Mouse (Mus musculus) heart, postnatal 10 days (tissue): Measurements from ENCODE around the gene Ssbp2. TPM values are rescaled to one million over a fixed set of nuclear protein-coding genes. Genes with fewer than 3 reads are reported as not detected.
A peak's percentile ranks its signal among the peaks of the same experiment; 100 is the strongest.

Source experiments
- DNase-seq, 2 experiments: peaks; one replicate each; pipeline ENCODE4 v3.0.0; 2021
- intact Hi-C: fragments of 180-260 bp; cut with DNase I; formaldehyde crosslinking; loops from one replicate; pipeline ENCODE4 v1.15.1; 2025
- total RNA-seq, 2 experiments: library from RNA; stranded (reverse); gene quantifications; 2 replicates each; pipeline ENCODE4 v1.2.3; 2021

The Ssbp2 gene
- total RNA-seq, 2 experiments from 2014 or later: 51.4 to 51.7 TPM

- intact Hi-C loops: no loop called here
- DNase-seq: no peak
Observed at GRCm38 (mm10) chr13:91612578-91612977, 152.5 kb downstream of the Ssbp2 start.

- no peak for DNase-seq
- intact Hi-C loops: no loop called here
Observed at GRCm38 (mm10) chr13:91616050-91616449, 156.0 kb downstream of the Ssbp2 start.

- no peak for DNase-seq
- intact Hi-C loops: no loop called here
Observed at GRCm38 (mm10) chr13:91616876-91617275, 156.8 kb downstream of the Ssbp2 start.

GRCm38 (mm10) chr13:91619431-91619830, 159.3 kb downstream of the Ssbp2 start:
- DNase-seq: no peak
- intact Hi-C loops: no loop called here

- intact Hi-C loops: no loop called here
- no peak for DNase-seq
Observed at GRCm38 (mm10) chr13:91620541-91620940, 160.5 kb downstream of the Ssbp2 start.

- DNase-seq: no peak
- intact Hi-C loops: loop anchor here (10.0 kb wide), 1 partner anchor 407 kb away; the partner anchor contains the start of gene Atg10
Observed at GRCm38 (mm10) chr13:91631291-91631799, 171.3 kb downstream of the Ssbp2 start.

GRCm38 (mm10) chr13:91634123-91634522, 174.0 kb downstream of the Ssbp2 start:
- intact Hi-C loops: loop anchor here (1.0 to 10.0 kb wide), 2 partner anchors 171 to 409 kb away; partner anchors contain the start of gene Atg10
- no peak for DNase-seq

GRCm38 (mm10) chr13:91635957-91636356, 175.9 kb downstream of the Ssbp2 start:
- intact Hi-C loops: loop anchor here (1.0 to 10.0 kb wide), 5 partner anchors 264 to 706 kb away; partner anchors contain the start of gene Atg10
- no peak for DNase-seq

GRCm38 (mm10) chr13:91636814-91637213, 176.7 kb downstream of the Ssbp2 start:
- DNase-seq: peak; percentile 86 to 89
- intact Hi-C loops: loop anchor here (1.0 to 10.0 kb wide), 5 partner anchors 265 to 707 kb away; partner anchors contain the start of gene Atg10

GRCm38 (mm10) chr13:91638836-91639235, 178.8 kb downstream of the Ssbp2 start:
- DNase-seq: no peak
- intact Hi-C loops: loop anchor here (5.0 to 10.0 kb wide), 2 partner anchors 267 to 414 kb away; partner anchors contain the start of gene Atg10

GRCm38 (mm10) chr13:91640219-91640618, 180.1 kb downstream of the Ssbp2 start:
- intact Hi-C loops: no loop called here
- DNase-seq: no peak

- intact Hi-C loops: no loop called here
- peak; percentile 41 to 51 for DNase-seq
Observed at GRCm38 (mm10) chr13:91648240-91648639, 188.2 kb downstream of the Ssbp2 start.

GRCm38 (mm10) chr13:91649926-91650325, 189.8 kb downstream of the Ssbp2 start:
- intact Hi-C loops: no loop called here
- no peak for DNase-seq

- intact Hi-C loops: no loop called here
- DNase-seq: no peak
Observed at GRCm38 (mm10) chr13:91661068-91661795, 201.1 kb downstream of the Ssbp2 start.

- intact Hi-C loops: no loop called here
- DNase-seq: peak in 1 of 2 experiments; percentile 8
Observed at GRCm38 (mm10) chr13:91662751-91663150, 202.7 kb downstream of the Ssbp2 start.

- intact Hi-C loops: no loop called here
- no peak for DNase-seq
Observed at GRCm38 (mm10) chr13:91673241-91673640, 213.2 kb downstream of the Ssbp2 start.

GRCm38 (mm10) chr13:91680764-91681437, 220.8 kb downstream of the Ssbp2 start:
- DNase-seq: no peak
- intact Hi-C loops: no loop called here

GRCm38 (mm10) chr13:91681474-91681873, 221.4 kb downstream of the Ssbp2 start:
- no peak for DNase-seq
- intact Hi-C loops: no loop called here

- intact Hi-C loops: no loop called here
- DNase-seq: no peak
Observed at GRCm38 (mm10) chr13:91690118-91690517, 230.0 kb downstream of the Ssbp2 start.

- intact Hi-C loops: no loop called here
- DNase-seq: no peak
Observed at GRCm38 (mm10) chr13:91693615-91694014, 233.5 kb downstream of the Ssbp2 start.

- DNase-seq: no peak
- intact Hi-C loops: loop anchor here (5.0 kb wide), 2 partner anchors 233 to 728 kb away; partner anchors contain the start of gene Ssbp2
Observed at GRCm38 (mm10) chr13:91695406-91695805, 235.3 kb downstream of the Ssbp2 start.
